Mouse (Mus musculus): ENCODE data around the gene Gemin6.
"Not testable (repeated sequence)": the region's sequence is repeated elsewhere in the genome, so short reads cannot be mapped to it uniquely, and the experiment has no call there.

Gene Gemin6

GRCm38 (mm10) chr17:80235477-80235876 is 11.2 kb downstream of the Gemin6 start:
- no peak for DNase-seq (ENCODE audit: low spot score)

GRCm38 (mm10) chr17:80236805-80237204 is 12.6 kb downstream of the Gemin6 start:
- DNase-seq (ENCODE audit: low spot score) = no peak

- no peak for DNase-seq (ENCODE audit: low spot score)
These were observed 13.2 kb downstream of the Gemin6 start for GRCm38 (mm10) chr17:80237475-80237874.

- no peak for DNase-seq (ENCODE audit: low spot score)
These were observed 17.4 kb downstream of the Gemin6 start for GRCm38 (mm10) chr17:80241594-80241993.

GRCm38 (mm10) chr17:80243116-80243515 is 18.9 kb downstream of the Gemin6 start:
- no peak for DNase-seq (ENCODE audit: low spot score)

- peak; percentile 26 for DNase-seq (ENCODE audit: low spot score)
These were observed 28.7 kb downstream of the Gemin6 start for GRCm38 (mm10) chr17:80252757-80253525.

GRCm38 (mm10) chr17:80254421-80254820 is 30.2 kb downstream of the Gemin6 start:
- DNase-seq (ENCODE audit: low spot score) = no peak

GRCm38 (mm10) chr17:80255208-80255607 is 31.0 kb downstream of the Gemin6 start:
- no peak for DNase-seq (ENCODE audit: low spot score)

- DNase-seq (ENCODE audit: low spot score) = no peak
These were observed 42.8 kb downstream of the Gemin6 start for GRCm38 (mm10) chr17:80267065-80267464.

- DNase-seq (ENCODE audit: low spot score) = no peak
These were observed 43.9 kb downstream of the Gemin6 start for GRCm38 (mm10) chr17:80268151-80268550.

GRCm38 (mm10) chr17:80270622-80271021 is 46.4 kb downstream of the Gemin6 start:
- not testable (repeated sequence) for DNase-seq (ENCODE audit: low spot score)
